Mouse (Mus musculus): ENCODE measurements around the gene Zfpl1. TPM values are rescaled to one million over a fixed set of nuclear protein-coding genes. Genes with fewer than 3 reads are reported as not detected.
A peak's percentile ranks its signal among the peaks of the same experiment; 100 is the strongest.

The Zfpl1 gene
- polyA plus RNA-seq (2012): 61.7 and 75.6 TPM in 2 replicates

DNA sequence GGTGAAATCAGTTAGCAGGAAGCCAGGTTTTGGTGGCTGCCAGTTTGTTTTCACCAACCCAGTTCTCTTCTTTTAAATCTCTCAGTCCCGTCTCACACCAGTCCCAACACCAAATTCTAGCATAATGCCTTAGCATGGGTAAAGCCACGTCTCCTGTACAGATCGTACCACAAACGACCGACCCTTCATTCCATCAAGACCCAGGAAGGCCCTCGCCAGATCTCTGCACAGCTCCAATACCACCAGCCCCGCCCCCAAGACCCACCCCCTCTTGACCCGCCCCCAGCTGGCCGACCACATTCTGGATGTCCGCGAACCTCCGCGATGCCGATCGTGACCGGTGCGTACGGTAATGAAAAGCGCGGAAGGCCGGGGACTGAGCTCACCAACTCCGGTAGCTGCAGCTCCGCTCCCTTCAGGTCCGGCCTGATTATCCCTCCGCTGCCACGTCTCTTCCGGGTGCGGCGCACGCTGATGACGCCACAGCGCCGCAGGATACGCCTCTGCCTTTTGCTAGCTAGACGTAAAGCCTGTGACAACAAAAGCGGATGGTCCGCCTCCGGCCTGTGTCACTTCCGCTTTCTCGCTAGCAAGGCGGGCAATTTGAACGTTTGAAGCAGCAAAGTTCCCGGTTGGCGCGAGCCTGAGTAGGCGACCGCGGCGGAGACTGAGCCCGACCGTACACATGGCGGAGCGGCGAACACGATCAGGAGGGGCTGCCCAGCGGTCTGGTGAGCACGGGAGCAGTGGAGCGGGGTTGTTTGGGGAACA is at the start of gene Zfpl1, which contains the start of gene Cdca5:
Gene Zfpl1 (minus strand): TSS at position 479 of the 771 bp plus-strand sequence.
Gene Cdca5 (plus strand): TSS at position 506 of the 771 bp plus-strand sequence.
- no peak for TF ChIP-seq GATA1 (IDR thresholded peaks at IDR 0.05; ENCODE audit: low read length)

DNA sequence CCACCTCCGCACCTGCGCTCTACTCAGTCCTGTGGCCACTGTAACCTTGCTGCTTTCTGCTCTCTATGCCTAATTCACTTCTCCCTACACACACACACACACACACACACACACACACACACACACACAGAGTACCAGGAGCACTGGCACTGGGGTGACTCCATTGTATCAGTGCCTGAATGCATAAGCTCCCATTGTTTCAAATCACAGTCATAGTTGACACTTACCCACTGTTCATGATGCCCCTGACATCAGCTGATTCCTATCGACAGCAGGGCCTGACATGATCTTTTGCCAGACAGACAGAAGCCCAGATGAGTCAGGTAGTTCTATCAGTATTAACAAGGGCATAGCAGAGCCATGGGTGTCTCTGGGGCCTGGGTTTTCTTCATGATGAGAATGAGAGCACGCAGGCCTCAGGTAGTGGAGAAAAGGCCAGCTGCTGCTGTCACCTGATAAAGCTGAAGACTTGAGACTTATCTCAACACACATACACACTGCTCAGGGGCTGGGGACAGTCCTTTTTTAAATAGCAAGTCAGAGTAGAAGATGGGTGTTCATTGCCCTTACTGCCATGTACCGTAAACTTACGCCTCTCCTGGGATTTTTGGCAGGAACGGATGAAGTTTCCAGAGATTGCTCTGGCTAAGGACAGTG is 47.5 kb upstream of the Zfpl1 start:
- TF ChIP-seq GATA1 (IDR thresholded peaks at IDR 0.05; ENCODE audit: low read length): no peak

DNA sequence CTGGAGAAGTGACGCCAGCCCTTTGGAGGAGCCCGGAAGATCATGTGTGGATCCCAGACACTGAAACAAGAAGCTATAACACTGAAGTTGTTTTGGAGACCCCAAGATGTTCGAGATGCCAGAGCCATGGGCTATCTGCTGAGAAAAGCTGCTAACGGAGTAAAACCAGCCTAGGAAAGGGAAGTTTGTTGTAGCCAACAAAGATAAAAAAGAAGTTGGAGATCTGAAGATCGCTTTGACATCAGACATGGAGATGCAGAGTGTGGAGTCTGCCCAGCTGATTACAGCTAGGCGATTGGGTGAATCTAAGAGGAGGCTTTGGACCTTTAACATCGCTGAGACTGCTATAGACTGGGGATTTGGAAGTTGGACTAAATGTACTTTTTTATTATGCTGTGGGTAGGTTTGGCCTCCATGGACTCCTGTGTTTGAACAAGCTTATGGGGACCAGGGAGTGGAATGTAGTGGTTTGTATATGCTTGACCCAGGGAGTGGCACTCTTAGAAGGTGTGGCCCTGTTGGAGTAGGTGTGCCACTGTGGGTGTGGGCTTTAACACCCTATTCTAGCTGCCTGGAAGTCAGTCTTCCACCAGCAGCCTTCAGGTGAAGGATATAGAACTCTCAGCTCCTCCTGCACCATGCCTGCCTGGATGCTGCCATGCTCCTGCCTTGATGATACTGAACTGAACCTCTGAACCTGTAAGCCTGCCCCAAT is 45.8 kb upstream of the Zfpl1 start:
- TF ChIP-seq GATA1 (IDR thresholded peaks at IDR 0.05; ENCODE audit: low read length): peak; percentile 12

DNA sequence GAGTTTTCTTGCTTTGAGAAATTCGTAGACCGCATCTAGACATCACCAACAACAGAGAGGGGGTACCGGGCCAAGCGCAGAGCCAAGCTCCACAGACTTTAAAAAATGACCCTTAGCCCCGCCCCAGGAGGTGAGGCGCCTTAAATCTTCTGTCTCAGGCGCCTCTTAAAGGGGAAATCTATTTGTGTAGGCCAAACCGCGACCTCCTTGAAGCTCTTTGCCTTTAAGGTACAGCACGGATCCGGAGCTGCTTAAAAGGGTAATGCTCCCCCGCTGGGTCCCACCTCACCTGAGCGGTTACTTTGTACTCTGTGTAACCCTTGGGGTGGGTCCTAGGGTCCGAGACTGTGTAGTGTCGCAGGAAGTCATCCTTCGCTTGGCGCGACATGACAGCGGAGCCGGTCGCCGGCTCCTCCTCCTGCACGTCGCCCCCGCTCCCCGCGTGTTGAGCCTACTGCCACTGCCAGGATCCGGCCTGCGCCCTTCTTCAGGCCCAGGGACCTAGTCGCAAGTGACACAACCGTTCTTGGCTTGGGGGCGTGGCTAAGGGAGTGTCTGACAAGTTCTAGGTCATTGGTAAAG is 43.1 kb upstream of the Zfpl1 start, which contains the start of gene Snx15:
Gene Snx15 (minus strand): TSS at position 545 of the 582 bp plus-strand sequence.
- no peak for TF ChIP-seq GATA1 (IDR thresholded peaks at IDR 0.05; ENCODE audit: low read length)

DNA sequence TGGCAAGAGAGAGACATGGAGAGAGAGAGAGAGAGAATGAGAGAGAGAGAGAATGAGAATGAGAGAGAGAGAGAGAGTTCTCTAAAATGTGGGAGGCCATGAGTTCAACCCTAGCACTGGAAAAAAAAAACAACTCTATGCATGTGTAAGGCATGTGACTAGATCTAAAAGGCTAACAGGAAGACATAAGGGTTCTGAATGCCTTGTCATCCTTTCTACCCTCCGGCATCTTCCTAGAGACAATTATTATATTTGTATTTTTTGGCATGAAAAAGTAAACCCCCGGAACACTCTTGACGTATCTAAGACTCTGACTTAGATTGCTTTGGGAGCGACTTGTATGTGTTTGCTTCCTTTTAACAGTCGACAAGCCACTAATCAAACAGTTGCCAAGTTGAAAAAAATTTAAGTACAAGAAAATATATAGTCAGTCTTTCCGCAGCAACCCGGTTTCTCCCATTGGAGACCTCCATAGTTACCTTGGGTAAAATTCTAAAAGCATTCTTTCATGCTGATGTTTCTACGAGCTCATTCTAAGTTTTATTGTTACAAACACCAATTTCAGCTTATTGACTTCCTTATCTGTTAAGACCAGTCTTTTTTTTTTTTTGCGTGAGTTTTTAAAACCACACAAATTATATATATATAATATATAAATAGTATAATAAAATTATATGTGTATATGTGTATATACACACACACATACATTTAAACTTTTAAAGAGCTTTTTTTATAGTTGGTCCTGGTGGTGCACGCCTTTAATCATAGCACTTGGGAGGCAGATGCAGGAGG is 42.2 kb upstream of the Zfpl1 start:
- TF ChIP-seq GATA1 (IDR thresholded peaks at IDR 0.05; ENCODE audit: low read length): no peak

DNA sequence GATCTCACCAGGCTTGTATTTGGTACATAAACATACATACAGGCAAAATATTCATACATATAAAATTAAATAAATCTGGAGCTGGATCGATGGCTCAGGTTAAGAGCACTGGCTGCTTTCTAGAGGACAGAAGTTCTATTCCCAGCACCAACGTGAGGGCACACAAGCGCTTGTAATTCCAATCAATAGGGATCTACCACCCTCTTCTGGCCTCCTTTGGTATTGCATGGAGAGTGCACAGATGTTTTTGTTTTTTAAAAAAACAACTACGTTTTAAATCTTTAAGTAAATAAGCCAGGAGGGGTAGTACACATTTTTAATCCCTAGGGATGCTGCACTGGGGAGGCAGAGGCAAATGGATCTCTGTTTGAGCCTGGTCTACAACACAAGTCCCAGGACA is 41.5 kb upstream of the Zfpl1 start:
- TF ChIP-seq GATA1 (IDR thresholded peaks at IDR 0.05; ENCODE audit: low read length): no peak

DNA sequence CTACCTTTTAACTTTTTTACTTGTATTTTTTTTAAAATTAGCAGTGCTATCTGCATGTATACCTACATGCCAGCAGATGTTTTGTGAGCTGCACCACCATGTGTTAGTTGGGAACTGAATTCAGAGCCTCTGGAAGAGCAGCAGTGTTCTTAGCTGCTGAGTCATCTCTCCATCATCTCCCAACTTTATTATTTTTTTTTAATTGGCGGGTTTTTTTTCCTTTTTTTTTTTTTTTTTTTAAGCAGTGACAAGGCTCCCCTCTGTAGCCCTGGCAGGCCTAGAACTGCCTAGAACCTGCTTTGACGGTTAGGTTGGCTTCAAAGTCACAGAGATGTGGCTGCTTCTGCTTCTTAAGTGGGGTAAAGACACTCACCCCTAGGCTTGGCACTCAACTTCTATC is 40.1 kb upstream of the Zfpl1 start:
- no peak for TF ChIP-seq GATA1 (IDR thresholded peaks at IDR 0.05; ENCODE audit: low read length)

DNA sequence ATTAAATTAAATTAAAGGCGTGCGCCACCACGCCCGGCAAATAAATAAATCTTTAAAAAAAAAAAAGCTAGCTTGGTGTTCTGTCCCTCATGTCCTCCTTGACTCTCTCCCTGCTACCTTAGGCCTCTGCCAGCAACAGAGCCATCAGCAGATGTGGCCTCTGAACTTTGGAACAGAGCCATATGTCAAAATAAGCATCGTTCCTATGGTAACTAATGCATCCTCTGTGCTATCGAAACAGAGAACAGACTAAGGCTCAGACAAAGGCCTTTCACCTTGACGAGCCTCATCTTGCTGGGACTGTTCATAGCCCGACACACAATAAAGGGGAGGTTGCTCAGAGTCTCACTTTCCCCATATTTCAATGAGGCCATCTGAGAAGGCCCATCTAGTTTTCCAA is 38.6 kb upstream of the Zfpl1 start:
- TF ChIP-seq GATA1 (IDR thresholded peaks at IDR 0.05; ENCODE audit: low read length): no peak

DNA sequence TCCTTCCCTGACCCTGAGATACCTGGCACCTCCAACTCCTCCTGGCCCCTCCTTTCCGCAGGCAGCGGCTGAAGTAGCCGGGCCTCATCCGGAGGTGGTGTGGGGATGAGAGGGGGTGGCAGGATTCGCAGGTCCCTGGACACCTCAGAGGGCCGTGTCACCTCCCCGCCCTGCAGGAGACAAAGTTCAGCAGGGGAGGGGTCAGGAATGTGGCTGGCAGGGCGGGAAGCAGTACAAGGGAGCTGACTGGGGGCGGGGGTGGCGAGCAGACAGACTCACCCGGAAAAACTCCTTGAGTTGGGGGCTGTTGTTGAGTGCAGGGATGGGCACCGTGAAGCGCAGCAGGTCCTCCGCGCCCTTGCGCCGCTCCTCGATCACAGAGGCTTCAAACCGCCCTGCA is 37.0 kb upstream of the Zfpl1 start:
- TF ChIP-seq GATA1 (IDR thresholded peaks at IDR 0.05; ENCODE audit: low read length): no peak

DNA sequence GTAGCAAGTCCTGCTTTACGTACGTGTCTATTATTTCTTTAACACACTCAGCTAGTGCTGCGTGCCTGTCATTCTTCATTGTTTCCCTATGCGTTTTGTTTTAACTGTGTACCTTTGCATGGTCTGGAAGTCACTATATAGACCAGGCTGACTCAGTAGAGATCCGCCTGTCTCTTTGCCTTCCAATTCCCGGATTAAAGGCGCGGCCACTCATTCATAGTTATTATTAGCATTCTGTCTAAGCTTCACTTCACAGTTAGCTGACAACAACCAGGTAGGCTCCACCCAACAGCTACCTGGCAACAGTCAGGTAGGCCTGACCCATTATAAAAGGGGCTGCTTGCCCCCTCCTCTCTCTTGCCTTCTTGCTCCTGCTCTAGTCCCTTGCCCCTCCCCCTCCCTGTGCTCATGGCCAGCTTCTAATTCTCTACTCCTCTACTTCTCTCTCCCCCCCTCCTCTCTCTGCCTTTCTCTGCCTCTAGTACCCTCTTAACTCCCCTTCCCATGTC is 34.0 kb upstream of the Zfpl1 start:
- no peak for TF ChIP-seq GATA1 (IDR thresholded peaks at IDR 0.05; ENCODE audit: low read length)

DNA sequence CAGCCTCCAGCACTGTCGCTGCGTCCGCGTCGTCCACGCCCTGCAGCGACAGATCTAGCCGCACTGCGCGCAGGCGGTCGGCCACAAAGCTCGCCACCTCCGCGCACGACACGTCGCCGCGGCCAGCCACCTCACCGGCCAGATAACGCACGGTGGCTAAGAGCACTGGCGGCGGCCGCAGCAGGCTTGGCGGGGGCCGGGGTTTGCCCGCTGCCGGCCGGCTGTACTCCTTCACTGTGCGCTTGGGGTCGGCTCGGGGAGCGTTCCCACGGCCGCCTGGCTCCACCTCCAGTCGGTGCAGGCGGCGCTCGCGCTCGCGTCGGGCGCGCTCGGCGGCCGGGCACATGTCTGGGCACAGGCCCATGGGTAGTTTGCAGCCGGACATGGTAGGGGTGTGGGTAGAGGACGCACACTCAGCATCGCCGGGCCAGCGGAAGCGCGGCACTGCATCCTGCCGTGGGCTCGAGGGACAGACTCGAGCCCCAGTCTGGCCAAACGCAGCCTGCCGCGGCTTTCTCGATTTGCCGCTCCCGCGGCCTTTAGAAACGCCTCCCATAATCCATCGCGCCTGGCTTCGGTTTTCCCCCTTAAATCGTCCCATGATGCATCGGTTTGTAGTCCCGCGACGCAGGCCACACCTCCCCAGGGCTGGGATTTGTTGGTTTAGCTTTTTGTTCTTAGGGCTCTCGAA is 33.4 kb upstream of the Zfpl1 start, which contains the start of gene Sac3d1:
Gene Sac3d1 (minus strand): TSS at position 665 of the 691 bp plus-strand sequence.
- no peak for TF ChIP-seq GATA1 (IDR thresholded peaks at IDR 0.05; ENCODE audit: low read length)

DNA sequence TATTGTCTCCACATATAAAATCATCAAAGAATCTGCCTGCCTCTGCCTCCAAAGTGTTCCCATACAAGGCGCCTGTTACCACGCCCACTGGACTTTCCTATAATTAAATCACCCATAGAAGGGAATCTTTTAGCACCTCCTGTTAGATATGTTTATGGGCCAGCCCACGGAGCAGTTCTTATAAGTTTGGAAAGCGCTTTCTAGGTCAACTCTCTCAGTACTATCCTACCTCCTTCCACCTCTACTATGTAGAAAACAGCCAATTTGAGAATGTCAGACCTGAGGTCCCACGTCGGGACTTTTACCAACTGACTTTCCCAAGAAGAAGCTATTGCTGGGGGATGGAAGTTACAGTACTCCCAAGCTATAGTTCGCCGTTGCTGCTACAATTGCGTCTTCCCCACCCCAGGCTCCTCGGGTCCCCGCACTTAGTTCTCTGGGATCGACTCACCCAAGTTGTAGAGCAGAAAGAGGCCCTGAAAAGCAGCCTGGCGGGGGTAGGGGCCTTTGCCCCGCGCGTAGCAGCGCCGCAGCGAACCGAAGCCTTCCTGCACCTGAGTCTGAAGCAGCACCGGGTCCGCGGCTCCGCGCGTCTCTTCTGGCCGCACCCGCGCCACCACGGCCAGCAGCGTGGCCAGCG is 32.7 kb upstream of the Zfpl1 start:
- TF ChIP-seq GATA1 (IDR thresholded peaks at IDR 0.05; ENCODE audit: low read length): no peak

DNA sequence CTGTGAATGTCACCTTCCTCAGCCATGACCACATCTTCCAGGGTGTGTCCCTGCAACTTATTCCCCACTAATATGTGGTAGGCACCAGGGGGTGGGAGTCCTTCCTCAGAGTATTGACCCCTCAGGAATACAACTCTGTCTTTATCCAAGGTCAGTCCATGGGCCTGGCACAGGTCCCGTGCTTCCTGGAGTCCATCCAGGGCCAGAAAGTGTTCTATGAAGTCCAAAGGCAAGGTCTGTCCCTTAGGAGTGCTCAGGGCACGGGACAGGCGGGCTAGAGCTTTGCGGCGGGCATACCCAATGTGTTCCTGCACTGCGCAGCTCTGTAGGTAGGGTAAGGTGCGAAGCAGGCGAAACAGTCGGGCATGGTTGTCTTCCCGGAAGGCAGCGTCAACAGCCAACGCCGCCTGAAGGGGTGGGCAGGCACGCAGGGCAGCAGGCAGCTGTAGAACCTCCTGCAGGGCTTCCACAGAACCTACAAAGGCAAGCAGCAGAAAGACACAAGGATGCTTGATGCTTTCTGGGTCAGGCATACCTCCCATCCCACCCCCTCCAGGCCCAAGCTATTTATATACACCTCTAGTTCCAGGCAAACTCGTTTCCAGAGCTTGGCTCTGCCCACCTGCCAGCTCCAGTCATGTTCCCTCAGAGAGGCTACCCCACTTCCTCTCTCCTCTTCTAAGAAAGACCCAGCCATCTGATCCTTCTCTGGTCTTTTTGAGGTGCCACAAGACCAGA is 31.5 kb upstream of the Zfpl1 start:
- TF ChIP-seq GATA1 (IDR thresholded peaks at IDR 0.05; ENCODE audit: low read length): no peak
